Mouse (Mus musculus): ENCODE measurements around the gene Krcc1.
A peak's percentile ranks its signal among the peaks of the same experiment; 100 is the strongest.
"Not testable (repeated sequence)": the region's sequence is repeated elsewhere in the genome, so short reads cannot be mapped to it uniquely, and the experiment has no call there.

Gene Krcc1

GRCm38 (mm10) chr6:71261060-71261459 is 10.4 kb upstream of the Krcc1 start:
- no peak for DNase-seq (ENCODE audit: low read depth, low spot score)

- no peak for DNase-seq (ENCODE audit: low read depth, low spot score)
Observed at GRCm38 (mm10) chr6:71262142-71262833, 9.2 kb upstream of the Krcc1 start.

GRCm38 (mm10) chr6:71267603-71268002 is 3.9 kb upstream of the Krcc1 start:
- DNase-seq (ENCODE audit: low read depth, low spot score), result peak; percentile 87

DNA sequence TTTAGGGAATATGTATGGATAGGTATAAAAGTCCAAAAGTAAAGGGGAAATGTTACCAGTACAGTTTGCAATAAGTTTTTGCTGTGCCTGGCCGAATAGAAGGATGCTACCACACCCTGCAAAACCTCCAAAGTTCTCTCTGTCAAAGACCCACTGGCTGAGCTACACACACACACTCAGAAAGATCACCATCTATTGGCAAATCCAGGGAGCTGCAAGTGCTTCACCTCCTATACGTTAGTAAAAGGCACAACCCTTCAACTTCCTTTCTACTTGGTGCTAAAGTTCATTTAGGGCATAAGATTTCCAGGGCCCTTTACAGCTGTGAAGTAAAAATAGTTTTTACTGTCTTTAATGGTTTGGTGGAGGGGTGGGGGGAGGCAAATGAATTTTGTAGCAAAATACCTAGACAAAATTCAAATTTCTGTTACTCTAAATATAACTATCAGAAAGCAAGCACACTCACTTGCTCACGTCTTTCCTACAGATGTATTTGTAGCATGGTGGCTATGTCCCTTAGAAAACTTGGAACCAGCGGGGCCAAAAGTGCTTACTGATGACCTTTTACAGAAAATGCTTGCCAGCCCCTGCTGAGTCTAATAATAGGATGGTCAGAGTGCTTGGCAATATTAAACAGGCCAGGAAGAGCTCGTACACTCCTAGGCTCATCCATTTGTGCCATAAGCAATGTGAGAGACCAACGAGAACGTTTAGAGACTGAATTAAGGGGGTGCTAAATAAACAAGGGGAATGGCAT is 2.4 kb upstream of the Krcc1 start:
- DNase-seq (ENCODE audit: low read depth, low spot score), result peak; percentile 85

GRCm38 (mm10) chr6:71269686-71270050 is 1.8 kb upstream of the Krcc1 start:
- DNase-seq (ENCODE audit: low read depth, low spot score), result not testable (repeated sequence)

DNA sequence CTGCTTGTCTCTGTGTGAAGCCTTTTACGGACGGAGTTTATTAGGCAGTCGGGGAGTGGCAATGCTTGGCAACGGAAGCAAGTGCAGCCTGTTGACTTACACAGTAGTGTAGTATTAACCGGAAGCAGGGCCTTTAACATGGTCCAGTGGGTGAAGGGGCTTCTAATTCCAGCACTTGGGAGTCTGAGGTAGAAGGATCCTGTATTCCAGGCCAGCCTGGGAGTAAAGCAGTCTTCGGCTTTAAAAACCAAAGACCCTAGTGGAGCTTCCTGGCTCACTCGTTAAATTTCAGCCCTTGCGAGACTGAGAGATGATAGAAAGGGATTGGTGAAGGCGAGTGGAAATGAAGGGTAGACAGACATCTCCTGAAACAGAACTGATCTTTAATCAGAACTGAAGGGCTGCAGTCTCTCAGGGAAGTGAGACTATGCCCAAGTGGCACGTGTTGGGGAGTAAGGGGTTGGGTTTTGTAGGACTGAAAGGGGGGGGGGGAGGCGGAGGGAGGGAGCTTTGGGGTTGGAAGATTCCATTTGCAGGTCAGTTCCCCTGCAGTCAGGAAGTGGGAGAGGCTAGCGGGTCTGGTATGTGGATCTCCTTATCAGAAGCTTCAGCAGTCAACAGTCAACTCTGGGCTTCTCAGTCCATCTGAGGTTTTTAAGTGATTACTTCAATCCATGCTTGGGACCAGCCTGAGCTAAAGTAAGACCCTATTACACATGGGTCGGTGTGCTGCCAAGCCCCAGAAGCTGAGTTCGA is 998 bp upstream of the Krcc1 start:
- DNase-seq (ENCODE audit: low read depth, low spot score), result peak; percentile 94

DNA sequence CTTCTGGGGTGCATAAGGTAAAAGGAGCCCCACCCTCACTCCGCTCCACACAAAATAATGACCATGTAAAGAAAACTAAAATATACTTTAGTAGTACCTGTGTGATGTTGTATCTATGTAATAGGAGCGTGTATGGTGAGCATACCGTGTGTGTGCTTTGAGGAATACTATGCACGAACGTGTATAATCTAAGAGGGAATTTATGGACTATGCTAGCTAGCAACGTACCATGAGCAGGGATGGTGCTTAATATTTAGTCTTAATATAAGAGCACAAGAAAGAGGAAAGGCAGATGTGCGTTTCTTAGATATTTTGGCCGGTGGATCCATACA is 454 bp upstream of the Krcc1 start:
- DNase-seq (ENCODE audit: low read depth, low spot score), result no peak

GRCm38 (mm10) chr6:71272316-71272741 is 852 bp downstream of the Krcc1 start:
- DNase-seq (ENCODE audit: low read depth, low spot score), result peak; percentile 80

DNA sequence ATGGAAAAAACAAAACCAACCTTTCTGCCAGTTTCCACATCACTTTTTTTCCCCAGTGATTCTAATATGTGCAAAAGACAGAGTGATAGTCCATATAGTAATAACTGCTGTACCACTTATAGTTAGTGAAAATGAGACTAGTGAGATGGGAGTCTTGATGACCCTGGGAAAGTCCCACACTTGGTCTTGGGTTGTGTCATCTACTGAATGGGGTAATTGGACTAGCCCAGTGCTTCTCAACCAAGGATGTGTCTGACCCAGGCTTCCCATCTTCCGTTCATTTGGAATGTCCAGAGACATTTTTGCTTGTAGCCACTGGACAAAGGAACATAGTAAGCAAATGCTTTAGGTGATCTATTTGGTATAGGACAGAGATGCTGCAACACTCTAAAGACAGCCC is 2.2 kb downstream of the Krcc1 start:
- no peak for DNase-seq (ENCODE audit: low read depth, low spot score)

DNA sequence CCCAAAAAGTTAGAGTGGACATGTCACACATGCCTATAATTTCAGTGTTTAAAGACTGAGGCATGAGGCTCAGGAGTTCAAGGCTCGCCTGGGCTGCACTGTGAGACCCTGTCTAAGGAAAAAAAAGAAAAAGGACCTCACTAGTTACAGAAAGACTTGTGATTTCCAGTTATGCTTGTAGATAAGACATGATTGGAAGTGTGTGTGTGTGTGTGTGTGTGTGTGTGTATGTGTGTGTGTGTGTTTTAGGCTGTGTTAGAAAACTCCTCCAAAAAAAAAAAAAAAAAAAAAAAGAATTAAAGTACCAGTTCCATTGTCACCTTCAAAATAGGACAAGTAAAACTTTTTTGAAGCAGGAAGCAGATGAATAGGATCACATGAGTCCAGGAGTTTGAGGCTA is 3.1 kb downstream of the Krcc1 start:
- DNase-seq (ENCODE audit: low read depth, low spot score), result no peak

GRCm38 (mm10) chr6:71279418-71279817 is 7.9 kb downstream of the Krcc1 start:
- DNase-seq (ENCODE audit: low read depth, low spot score), result no peak

DNA sequence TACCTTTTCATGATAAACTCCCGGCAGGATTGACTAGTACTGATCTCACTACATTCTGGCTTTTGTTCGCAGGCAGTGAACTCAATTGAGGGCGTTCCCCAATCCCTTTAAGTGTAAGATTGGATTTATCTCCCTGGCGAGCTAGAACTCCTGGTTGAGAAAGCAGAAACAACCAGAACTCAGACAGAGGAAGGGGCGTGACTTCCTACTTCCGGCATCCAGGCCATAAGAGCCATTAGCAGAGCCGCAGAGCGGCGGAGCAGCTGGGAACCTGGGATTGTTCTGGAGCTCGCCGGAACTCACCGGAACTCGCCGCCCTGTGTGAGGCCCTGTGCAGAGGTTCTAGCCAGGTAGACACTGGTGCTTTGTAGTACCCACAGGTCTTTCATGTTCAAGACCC is 22.0 kb downstream of the Krcc1 start:
- peak; percentile 98 for DNase-seq (ENCODE audit: low read depth, low spot score)

- peak; percentile 55 for DNase-seq (ENCODE audit: low read depth, low spot score)
Observed at GRCm38 (mm10) chr6:71295303-71295702, 23.8 kb downstream of the Krcc1 start.

- DNase-seq (ENCODE audit: low read depth, low spot score), result no peak
Observed at GRCm38 (mm10) chr6:71298051-71298450, 26.6 kb downstream of the Krcc1 start.

DNA sequence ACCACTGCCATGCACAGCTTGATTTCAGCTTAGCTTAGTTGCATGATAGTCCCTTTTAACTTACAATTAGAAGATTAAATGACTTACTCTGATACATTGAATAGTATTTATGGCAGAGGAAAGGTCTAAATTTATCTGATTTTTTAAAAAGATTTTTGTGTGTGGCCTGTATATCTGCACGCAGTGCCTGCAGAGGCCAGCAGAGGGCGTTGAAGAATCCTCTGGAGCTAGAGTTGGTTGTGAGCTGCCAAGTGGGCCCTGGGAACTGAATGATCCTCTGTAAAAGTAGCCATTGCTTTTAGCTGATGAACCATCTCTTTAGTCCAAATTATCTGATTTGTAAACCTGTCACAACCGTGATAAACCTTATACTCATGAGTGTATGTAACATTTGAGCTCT is 27.3 kb downstream of the Krcc1 start:
- peak; percentile 72 for DNase-seq (ENCODE audit: low read depth, low spot score)

DNA sequence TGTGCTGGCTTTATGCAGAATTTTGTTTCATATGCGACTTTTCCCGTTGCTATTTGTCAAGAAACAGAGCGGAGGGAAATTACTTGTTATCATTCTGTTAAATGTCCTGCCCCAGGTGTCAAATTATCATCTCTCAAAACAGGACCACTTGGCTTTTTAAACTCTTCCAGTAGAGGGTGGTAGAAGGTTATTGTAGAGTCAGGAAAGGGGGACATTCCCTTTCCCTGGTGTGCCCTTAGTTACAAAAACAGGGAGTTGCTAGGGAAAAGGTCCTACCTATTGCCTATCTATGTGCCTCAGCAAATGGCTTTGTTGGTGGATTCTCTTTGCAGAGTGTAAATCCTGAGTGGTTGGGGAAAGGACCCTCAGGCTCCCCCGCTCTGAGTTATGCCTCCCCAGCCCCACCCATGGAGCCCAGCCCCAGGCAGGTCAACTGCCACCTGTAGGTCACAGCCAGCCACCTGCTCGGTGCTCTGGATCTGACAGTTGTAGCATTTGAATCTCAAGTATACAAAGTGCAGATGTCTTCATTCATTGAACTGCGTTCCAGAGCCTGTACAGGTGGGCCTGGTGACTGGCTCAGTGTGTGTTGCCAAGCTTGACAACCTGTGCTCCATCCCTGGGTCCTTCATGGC is 30.7 kb downstream of the Krcc1 start:
- peak; percentile 67 for DNase-seq (ENCODE audit: low read depth, low spot score)

GRCm38 (mm10) chr6:71307486-71307885 is 36.0 kb downstream of the Krcc1 start:
- DNase-seq (ENCODE audit: low read depth, low spot score), result no peak

- no peak for DNase-seq (ENCODE audit: low read depth, low spot score)
Observed at GRCm38 (mm10) chr6:71321826-71322283, 50.4 kb downstream of the Krcc1 start, which contains the start of gene Smyd1. Gene Smyd1, minus strand, starts transcription at chr6:71322233.

DNA sequence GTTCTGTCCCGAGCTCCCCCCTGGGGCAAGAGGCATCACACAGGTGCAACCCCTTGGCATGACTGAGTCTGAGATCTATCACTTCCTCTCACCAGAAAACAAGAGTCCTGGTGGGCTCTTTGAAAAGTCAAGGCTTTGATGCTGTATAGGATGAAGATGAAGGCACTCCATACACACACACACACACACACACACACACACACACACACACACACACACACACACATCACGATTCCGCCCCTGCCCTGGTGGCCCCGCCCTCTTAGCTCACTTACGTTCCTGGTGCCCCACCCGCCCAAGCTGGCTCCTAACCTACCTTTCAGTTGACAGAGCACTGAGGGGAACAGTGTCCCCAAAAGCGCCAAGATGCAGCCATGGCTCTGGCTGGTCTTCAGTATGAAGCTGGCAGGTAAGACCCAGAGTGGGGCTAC is 51.0 kb downstream of the Krcc1 start, which contains the start of gene Cd8b1:
Gene Cd8b1, plus strand, starts transcription at position 298 of the 431 bp plus-strand sequence.
- DNase-seq (ENCODE audit: low read depth, low spot score), result no peak

DNA sequence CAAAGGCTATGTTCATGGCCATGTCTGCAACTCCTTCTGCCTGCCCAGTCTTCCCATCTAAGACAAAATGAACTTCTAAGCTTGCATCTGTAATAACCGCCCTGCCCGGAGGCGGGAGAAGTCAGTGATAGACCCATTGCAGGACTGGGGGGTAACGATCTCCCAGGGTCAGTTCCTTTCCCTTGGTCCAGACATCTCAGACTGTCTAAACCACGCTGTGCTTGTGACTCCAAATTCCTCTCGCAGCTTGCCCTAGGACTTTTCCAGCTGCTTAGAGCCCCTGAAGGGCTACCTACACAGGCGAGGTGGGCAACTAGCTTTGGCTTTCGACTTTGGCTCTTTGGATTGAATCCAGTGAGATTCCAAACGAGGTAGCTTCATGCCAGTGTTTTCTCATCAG is 53.3 kb downstream of the Krcc1 start:
- DNase-seq (ENCODE audit: low read depth, low spot score), result no peak

GRCm38 (mm10) chr6:71329881-71330280 is 58.4 kb downstream of the Krcc1 start:
- DNase-seq (ENCODE audit: low read depth, low spot score), result no peak

GRCm38 (mm10) chr6:71330486-71330885 is 59.0 kb downstream of the Krcc1 start:
- DNase-seq (ENCODE audit: low read depth, low spot score), result no peak

Data from R1 (cell line).